Mouse (Mus musculus) testis, postnatal 14 days (tissue): ENCODE data around the gene Hist1h2bb.
"Not testable (repeated sequence)": the region's sequence is repeated elsewhere in the genome, so short reads cannot be mapped to it uniquely, and the experiment has no call there.

Experiments
- DNase-seq: peaks from one replicate; pipeline ENCODE4 v3.0.0; 2021; ENCODE audit warnings: low spot score

Hist1h2bb gene

DNA sequence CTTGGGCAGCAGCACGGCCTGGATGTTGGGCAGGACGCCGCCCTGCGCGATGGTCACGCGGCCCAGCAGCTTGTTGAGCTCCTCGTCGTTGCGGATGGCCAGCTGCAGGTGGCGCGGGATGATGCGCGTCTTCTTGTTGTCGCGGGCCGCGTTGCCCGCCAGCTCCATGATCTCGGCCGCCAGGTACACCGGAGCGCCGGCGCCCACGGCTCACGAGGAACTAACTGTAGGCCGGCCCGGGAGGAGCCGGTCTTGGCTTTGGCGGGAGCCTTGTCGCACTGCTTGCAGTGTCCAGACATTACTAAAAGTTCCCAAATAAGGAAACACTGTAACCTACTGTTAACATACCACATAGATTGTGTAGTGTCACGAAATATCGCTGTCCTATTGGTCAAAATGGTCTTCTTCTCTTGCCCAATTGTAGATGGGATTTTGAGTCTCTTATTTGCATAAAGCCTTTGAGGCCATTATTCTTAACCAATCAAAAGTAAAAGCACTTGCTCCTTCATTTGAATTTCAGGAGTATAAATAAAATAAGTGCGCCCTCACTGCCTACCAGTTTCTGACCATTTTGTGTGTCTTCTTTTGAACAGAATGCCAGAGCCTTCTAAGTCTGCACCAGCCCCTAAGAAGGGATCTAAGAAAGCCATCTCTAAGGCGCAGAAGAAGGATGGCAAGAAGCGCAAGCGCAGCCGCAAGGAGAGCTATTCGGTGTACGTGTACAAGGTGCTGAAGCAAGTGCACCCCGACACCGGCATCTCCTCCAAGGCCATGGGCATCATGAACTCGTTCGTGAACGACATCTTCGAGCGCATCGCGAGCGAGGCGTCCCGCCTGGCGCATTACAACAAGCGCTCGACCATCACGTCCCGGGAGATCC lies at the start of gene Hist1h2bb:
Gene Hist1h2bb (plus strand): TSS at position 534 of the 880 bp plus-strand sequence.
- DNase-seq: peak; percentile 86

DNA sequence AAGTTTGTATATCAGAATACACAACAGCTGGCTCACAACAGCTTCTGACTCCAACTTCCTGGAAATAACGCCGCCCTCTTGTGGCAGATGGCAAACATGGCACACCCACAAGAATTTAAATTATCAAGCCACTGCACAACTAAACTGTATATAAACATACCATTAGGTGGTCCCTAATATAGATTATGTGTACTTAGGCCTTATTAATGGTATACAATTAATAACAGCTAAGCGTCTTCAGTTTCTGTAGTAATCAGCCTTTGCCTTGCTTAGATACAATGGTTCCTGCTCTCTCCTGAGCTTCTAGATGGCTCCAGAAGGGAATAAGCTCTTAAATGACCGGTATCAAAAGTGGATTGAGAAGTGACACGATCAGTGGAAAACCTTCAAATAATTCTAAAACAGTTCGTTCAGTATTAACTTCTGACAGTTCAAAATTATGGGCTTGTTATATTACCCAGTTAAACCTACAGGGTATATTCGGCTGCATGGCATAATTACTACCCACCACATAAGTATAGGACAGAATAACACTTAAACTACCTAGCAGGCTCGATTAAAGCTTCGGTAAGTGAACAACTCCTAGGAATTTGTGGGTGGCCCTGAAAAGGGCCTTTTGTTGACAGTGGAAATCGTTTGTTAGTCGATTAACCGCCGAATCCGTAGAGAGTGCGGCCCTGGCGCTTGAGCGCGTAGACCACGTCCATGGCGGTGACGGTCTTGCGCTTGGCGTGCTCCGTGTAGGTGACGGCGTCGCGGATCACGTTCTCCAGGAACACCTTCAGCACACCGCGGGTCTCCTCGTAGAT lies 48.8 kb upstream of the Hist1h2bb start:
- peak; percentile 25 for DNase-seq

DNA sequence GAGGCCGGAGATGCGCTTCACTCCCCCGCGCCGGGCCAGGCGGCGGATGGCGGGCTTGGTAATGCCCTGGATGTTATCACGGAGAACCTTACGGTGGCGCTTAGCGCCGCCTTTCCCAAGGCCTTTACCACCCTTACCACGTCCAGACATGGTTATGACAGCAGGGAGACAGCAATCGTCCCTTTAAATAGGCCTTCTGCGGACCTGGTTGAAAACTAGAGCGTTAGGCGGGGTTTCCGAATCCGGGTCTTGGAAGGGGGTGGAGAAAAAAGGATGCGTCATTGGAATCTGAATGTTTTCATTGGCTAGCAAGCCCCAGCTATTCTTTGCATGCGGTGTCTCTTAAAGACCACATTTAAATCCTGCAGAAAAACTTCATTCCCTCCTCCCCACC lies 48.2 kb upstream of the Hist1h2bb start, which contains the start of gene Hist1h4c:
Gene Hist1h4c (minus strand): TSS at position 155 of the 394 bp plus-strand sequence.
- peak; percentile 99 for DNase-seq

DNA sequence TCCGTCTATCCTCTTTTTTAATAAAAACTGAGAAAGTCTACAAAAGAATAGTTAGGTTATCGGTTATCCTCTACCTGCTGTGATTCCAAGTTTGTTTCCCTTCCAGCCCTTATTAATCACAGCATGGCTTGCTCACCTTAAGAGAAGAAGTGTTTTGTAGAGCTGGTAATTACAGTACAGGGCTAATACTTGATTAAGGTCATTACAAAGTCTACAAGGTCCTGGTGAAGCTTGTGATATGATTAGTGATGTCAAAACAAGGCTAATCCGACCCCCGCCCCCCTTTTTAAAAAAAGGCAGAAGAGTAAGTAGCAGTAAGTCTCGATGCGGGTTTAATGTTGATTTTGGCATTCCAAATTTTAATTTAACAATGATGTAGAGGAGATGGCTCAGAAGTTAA lies 47.5 kb upstream of the Hist1h2bb start:
- peak; percentile 3 for DNase-seq

DNA sequence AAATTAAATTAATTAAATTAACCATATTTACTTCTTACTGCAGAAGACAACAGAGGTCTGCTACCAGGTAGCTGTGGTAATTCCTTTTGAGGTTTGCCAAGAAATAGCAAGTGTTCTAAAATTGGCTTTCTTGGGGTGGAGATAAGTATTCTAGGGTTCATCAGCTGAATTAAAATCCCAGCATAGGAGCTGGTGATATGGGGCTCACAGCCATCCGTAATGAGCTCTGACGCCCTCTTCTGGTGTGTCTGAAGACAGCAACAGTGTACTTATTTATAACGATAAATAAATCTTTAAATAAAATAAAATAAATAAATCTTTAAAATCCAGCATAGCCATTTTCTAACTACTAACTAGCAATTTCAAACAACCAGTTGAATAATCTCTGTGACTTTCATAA lies 46.8 kb upstream of the Hist1h2bb start:
- peak; percentile 2 for DNase-seq

DNA sequence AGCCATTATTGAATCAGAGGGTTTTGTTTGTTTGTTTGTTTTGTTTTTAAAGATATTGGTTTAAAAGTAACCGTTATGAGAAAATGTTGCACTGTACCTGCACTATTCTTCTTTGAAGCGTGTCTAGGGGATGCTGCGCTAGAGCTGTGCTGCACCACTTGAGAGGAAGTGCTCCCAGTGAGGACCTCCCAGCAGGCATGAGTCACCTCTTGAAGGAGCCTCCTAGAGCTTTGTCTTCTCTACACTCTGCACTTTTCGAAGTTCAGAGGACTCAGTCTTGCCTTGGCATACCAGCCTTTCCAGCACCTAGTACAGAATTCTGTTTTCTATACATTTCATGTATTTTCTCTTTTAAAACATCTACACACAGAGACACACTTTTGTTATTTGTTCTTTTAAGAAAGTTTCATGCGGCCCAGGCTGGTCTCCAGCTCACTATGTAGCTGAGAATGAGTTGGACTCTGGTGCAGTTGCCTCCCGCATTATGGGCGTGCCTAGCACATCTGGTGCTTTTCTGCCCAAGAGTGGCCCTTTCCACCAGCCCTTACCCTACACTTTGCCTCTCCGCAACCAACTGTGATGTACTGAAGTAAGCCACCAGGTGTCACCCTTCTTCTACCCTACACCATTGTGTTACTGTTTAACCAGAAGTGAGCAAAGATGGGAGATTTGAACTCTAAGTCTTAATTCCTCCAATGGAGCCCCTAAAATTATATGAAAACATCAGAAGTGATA lies 45.6 kb upstream of the Hist1h2bb start:
- DNase-seq: peak; percentile 57

DNA sequence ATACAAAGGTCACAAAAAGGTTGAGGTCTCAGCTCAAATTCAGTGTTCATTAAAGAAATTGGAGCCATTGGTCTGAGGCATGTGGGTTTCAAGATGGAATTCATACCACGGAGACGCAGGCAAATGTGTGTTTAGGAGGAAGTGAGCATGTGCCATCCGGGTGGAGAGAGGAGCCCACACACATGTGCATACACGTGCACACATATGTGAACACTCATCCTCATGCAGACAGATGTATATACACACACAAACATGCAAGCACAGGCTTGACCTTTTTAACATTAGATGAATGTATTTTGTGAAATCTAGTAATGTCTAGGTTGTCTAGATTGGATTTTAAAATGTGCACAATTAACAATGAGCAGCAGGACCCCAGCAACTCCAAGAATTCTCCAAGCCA lies 44.3 kb upstream of the Hist1h2bb start:
- DNase-seq: no peak

DNA sequence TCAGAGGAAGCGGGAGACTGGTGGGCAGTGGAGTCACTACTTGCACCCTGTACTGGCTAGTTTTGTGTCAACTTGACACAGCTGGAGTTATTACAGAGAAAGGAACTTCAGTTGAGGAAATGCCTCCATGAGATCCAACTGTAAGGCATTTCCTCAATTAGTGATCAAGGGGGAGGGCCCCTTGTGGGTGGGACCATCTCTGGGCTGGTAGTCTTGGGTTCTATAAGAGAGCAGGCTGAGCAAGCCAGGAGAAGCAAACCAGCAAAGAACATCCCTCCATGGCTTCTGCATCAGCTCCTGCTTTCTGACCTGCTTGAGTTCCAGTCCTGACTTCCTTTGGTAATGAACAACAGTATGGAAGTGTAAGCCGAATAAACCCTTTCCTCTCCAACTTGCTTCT lies 43.7 kb upstream of the Hist1h2bb start:
- not testable (repeated sequence) for DNase-seq

DNA sequence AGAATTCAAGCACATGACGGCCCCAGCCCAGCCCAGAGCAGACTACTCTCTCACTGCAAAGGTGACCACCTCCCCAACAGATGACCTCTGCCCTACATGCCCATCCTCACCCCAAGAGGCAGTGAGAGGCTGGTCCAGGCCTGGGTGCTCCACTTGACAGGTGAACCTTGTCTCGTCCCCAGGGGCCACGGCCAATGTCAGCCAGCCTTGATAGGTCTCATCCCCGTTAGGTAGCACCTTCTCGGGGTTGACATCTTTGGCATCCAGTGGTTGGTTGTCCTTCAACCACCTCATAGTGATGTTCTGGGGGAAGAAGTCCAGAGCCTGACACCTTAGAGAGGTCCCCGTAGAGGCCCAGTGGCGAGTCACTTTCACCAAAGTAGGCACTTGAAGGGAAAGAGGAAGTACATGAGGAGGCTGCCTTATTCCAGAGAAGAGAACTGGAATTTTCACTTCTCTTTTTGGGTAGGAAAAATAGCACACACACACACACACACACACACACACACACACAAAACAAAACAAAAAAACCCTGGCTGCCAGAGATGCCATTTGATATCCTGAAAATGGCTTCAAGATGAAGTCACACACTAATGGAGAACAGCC lies 40.7 kb upstream of the Hist1h2bb start:
- no peak for DNase-seq

DNA sequence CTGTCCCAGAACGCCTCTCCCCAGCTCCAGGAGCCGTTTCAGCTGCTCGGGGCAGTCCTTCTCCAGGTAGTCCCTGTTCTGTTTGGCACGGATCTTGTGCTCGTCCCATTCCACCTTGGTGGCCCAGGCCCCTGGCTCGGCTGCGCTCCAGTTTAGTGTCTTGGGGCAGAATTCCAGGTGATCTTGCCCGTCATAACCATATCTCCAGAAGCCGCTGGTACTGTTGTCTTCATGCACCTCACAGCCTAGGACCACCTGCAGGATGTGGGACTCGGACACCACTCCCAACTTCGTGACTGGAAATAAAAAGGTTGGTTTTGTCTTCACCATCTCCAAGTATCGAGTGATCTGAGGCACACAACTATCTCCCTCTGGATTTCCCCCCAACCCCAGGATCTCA lies 39.8 kb upstream of the Hist1h2bb start:
- no peak for DNase-seq

DNA sequence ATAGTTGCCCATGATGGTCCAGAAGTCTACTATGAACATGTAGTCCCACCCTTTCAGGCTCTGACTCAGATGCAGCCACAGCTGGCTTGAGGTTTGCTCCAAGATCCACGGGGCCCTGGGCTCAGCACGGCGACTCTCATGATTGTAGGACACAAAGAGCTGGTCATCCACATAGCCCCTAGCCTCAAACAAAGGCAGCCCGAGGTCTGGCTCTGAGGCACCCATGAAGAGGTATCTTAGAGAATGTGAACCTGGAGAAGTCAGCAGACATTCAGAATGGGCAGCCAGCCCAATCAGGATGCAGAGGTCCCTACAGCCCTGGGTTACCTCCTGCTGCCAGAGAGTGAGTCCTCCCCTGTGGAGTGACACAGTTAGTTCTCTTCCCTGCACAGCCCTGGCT lies 38.5 kb upstream of the Hist1h2bb start:
- no peak for DNase-seq

DNA sequence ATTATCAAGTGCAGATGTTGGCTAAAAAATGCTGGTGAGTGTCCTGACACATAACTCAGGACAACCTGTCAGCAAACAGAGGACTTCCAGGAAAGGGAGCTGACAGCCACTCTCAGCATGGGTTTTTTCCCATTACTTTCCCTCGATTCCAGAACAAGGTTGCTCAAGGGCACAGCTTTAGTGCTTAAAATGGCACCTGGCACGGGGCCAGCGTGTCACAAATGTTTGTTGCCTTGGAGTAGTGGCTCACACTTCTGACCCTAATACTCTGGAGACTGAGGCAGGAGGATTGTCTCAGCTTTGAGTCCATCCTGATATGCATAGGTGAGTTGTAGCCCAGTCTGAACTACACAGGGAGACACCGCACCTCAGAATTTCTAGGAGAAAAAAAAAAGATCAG lies 37.9 kb upstream of the Hist1h2bb start:
- no peak for DNase-seq

DNA sequence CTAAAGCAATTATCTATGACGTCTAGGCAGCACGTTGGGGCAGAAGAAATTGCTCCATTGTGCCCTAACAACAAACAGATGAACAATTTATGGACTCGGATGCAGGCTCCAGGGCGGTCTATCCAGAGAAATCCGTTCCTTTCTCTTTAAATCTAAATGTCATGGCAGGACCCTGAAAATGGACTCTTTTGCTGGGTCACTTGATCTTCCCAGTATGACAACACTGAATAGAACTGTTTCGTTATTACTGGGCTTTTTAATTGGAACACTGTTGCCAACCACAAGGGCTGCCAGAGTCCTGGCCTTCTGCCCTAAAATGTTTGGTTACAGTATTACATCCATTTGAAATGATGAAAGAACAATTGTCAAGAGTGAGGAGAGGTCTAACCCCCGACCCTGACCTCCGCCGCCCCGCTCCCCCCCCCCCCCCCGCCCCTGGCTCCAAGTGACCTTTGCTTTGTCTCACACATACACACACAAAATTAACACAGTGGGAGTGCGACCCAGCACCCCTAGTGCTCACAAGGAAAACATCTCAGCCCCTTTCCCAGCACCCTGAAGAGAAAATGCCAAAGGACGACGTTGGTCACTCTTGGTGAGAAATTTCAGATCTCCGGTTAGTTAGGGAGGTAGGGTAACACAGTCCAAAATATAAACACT lies 36.7 kb upstream of the Hist1h2bb start:
- DNase-seq: peak; percentile 66

DNA sequence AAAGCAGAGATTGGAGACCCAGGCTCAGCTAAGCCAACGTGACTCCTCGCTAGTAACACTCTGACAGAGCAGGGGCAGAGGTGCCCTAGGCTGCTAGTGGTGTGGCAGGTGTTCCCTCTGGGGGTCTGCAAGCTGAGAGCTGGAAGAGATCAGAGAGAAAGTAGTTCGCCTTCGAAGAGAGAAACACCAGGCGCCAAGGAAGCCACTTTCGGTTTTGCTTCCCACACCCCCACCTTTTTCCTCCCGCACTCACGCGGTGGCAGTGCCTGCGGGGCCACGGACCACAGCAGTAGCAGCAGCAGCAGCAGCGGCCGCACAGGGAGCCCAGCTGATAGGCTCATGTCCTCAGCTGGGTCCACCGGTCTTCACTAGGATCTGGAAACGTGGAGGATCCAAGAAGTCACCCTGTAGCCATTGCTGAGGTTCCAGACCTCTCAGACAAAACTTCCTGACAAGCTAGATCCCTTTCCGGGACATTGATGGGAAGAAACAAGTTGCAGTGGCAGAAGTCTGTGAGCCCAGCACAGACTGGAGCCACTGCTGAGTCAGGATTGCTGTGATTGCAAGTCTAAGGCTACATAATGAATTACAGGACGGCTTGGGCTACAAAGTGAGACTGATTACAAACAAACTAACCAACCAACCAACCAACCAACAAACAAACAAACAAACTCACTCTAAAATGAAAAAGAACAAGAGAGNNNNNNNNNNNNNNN lies 36.0 kb upstream of the Hist1h2bb start, which contains the start of gene Hfe:
Gene Hfe (minus strand): TSS at position 481 of the 716 bp plus-strand sequence.
- peak; percentile 51 for DNase-seq

DNA sequence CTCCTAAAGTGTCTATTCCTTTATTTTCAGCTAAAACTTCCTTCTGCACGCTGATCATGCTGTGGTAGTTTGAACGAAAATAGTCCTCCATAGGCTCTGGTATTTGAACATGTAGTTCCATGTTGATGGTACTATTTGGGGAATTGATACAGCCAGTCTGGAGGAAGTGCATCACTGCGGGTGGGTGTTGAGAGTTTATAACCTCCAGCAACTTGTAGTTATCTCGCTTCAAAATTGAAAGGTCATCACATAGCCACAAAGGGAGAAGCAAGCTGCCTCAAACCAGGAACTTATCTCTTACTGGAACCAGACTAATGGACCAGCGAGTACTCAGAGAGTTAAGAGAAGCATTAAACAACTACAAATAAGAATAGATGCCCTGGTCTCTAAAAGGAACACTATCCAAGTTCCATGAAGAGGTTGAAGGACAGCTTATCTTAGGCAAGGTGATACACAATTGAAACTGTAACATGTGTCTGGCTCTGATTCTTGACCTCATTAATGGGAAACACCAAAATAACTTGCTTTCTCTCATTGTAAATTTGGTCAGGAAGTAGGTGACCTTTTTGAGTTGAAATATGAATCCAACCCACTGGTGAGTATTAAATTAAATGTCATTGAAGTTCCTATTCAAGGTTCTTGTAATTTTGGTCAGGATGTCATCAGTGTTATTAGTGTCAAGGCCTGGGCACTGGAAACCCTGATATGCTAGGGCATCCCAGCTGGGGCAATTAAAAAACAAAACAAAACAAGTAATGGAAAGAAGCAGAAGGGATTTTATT lies 30.1 kb upstream of the Hist1h2bb start:
- no peak for DNase-seq

DNA sequence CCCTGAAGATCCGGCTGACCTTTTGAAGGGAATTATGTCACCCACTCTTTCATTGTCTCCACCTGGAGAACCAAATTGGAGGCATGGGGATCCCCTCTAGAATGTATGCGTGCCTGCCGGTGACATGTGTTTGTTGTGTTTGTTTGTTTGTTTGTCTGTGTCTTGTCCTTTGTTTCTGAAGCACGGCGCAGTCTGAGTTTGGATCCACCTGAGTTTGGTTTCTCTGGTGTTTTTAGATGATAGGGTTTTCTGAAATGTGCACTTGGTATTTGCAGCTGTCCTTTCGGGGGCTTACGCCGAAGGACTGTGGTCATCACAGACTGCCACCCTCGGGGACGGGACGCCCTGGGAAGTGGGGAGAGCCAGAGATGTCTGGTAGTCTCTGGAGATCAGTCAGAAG lies 29.4 kb upstream of the Hist1h2bb start:
- DNase-seq: no peak

DNA sequence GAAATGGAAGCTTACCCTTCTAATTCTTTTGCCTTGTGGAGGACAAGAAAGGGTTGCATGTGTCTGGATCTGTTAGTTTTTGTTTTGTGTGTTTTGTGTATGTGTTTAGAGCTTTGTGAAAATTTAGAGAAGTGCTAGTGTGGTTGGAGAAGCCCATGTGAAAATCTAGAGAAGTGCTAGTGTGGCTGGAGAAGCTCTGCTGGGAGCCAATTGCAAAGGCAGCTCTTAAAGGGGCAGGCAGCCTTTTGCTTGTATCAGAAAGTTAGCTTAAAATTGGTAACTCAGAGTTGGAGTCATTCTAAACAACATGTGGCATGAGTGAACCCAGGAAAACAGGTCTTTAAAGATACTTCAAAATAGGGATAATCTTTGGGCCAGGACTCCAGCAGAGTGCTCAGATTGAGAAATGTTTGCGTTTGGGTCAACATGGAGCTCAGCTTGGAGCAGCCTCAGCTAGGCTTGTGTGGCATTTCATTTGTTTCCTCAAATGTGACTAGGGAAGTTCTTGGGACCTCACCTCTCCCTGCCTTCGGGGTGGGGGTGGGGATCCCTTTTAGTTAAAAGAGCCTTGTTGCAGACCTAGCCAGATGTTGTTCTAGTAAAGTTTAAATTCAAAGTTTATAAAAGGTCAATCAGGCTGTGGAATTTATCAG lies 28.8 kb upstream of the Hist1h2bb start:
- not testable (repeated sequence) for DNase-seq

DNA sequence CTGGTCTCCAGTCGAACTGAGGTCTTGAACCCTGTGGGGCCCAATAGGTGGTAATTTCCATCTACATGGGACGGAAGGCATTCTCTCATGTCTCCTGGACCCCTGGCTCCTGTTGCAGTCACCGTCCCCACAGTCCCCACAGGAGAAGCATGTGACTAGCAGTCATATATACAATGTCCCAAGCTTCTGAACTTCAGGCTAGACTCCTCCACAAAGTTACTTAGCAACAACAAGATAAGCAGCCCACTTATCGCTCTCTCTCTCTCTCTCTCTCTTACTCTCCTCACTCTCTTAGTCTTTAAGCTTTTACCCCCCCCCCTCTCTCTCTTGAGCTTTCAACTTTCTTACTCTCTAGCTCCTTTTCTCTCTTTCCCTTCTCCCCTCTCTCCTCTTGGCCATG lies 22.3 kb upstream of the Hist1h2bb start:
- DNase-seq: no peak

DNA sequence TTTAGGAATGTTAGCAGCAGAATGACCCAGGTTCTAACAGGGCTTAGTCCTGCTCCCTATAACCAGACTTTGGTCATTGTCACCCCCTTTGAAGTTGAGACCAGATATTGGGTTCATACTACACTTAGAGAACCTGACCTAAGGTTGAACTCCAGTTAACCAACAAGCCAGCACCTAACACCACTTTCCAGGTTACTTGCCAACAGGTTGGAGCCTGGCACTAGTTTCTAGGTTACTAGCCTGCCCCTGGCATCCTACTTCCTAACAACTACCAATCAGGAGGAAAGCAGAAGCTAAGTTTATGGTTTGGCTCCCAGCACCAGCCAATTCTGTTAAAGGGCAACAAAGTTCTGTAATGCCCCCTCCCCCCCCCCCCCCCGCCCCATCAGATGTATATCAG lies 21.3 kb upstream of the Hist1h2bb start:
- DNase-seq: no peak
